Mouse (Mus musculus): Measurements from ENCODE around the gene Scyl2.

DNA sequence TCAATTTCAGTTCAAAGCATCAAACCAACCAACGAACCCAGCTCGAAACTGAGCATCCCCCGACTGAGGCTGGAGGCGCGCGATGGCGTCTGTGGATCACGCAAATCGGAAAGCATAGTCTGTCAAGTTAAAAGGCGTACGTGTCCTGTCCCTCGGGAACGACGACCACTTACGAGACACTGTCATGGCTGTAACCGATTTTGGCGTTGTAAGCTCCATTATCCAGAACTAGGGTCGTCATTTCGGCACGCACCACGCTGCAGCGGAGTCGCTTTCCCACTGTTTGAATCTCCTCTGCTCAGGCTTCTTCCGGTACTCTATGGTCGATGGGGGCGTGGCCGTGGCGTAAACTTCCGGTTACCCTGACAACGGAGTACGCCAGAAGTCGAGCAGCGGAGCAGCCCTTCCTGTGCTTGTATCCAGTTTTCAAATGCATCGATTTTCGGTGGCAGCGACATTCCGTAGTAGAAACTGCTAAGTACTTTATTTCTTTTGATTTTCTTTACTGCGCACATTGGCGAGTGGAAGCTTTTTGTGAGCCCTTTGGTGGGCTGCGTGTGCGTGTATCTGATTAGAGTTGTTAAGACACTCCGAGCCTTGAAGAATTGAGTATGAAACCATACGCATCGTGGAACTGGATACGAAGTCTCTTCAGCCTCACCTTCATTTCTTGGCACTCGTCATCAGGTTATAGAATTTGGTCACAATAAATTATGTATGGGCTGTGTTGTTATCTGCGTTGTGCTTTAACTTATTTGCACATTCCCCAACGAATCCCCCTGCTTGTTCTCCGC is 46.1 kb upstream of the Scyl2 start, which contains the start of gene Actr6:
- TF ChIP-seq CTCF (IDR thresholded peaks at IDR 0.05; ENCODE audit: extremely low read depth, insufficient read depth, low read length) (no peak), POLR2A (IDR thresholded peaks at IDR 0.05; ENCODE audit: extremely low read depth, insufficient read depth, low read length) (peak; percentile 94)

Measured in cortical plate, adult 2 months (tissue).